ENCODE assay signal across 29 mouse cellular contexts in genomic region chr1:39388163-39388562, GRCm38 (mm10). TPM values are rescaled to one million over a fixed set of nuclear protein-coding genes. Genes with fewer than 3 reads are reported as not detected.
DNase-seq lines count a peak whose midpoint lies in the region; ATAC-seq and TF ChIP-seq lines count a peak whose summit lies in the region.
"Had no signal": no experiment of that assay in that cellular context is flagged by ENCODE, and none has a peak within 500 bp of the region (broad histone marks: within the 10 kb centered on the region; RNA-seq: fewer than 3 reads in every experiment).

No protein-coding gene starts in this region.

- WGBS in forebrain, embryonic 15.5 days: 81% methylated on average over 2 of the region's 2 CpGs
- 97% methylated on average over 2 of the region's 2 CpGs for WGBS in forebrain, embryonic 13.5 days
- 89% methylated on average over 2 of the region's 2 CpGs for WGBS in stomach, embryonic 14.5 days
- 79% methylated on average over 2 of the region's 2 CpGs for WGBS in stomach, postnatal 0 days
- 48% methylated on average over 2 of the region's 2 CpGs for WGBS in liver, embryonic 15.5 days (ENCODE audit: insufficient replicate concordance)
- 83% methylated on average over 2 of the region's 2 CpGs for WGBS in stomach, embryonic 15.5 days

- TF ChIP-seq CTCF in stomach, postnatal 0 days (IDR thresholded peaks at IDR 0.05; ENCODE audit: low read depth): no peak

- DNase-seq in stomach, postnatal 0 days (ENCODE audit: low spot score): no peak
- no peak for DNase-seq in retina, embryonic 14.5 days (ENCODE audit: low spot score)
- no peak for DNase-seq in spleen, postnatal 14 days (ENCODE audit: low spot score in 2 of 2)
- DNase-seq: adrenal gland, postnatal 14 days; cerebellum, adult 11-12 months; cerebellum, adult 9-11 months; embryo, embryonic 11 days; kidney, postnatal 14 days; lung, adult 2 months; lung, postnatal 10 days; right cerebral cortex, postnatal 14 days; thymus, adult 2 months; thymus, postnatal 36 days had no signal

- ATAC-seq in forebrain, embryonic 15.5 days (replicated peaks): no peak
- no peak for ATAC-seq in forebrain, embryonic 13.5 days
- ATAC-seq in stomach, embryonic 14.5 days (ENCODE audit: insufficient number of reproducible peaks, insufficient read depth, low FRiP score, low read depth): peak; percentile 59; the same call in 1 of the 2 replicates
- no peak for ATAC-seq in stomach, postnatal 0 days (ENCODE audit: low FRiP score, low TSS enrichment)
- peak; percentile 78 for ATAC-seq in liver, embryonic 15.5 days (ENCODE audit: insufficient read depth)
- ATAC-seq in stomach, embryonic 15.5 days (ENCODE audit: insufficient read depth, low FRiP score, low read depth): 0 out of 2 replicates have a peak, but pooled peaks have one; percentile 43
- ATAC-seq: intestine, embryonic 16.5 days had no signal

- no peaks in the 10 kb centered on the region for H3K36me3 ChIP-seq in forebrain, embryonic 15.5 days
- H3K36me3 ChIP-seq in forebrain, embryonic 13.5 days (ENCODE audit: poor library complexity, severe bottlenecking): peaks cover 3% of the 10 kb centered on the region; the same call in 1 of the 2 replicates
- no peaks in the 10 kb centered on the region for H3K36me3 ChIP-seq in stomach, embryonic 14.5 days (ENCODE audit: control insufficient read depth, insufficient read depth, low read length)
- no peaks in the 10 kb centered on the region for H3K36me3 ChIP-seq in stomach, postnatal 0 days (ENCODE audit: control insufficient read depth, insufficient read depth, low read length)
- H3K36me3 ChIP-seq in liver, embryonic 15.5 days (replicated peaks): peaks cover 53% of the 10 kb centered on the region
- no peaks in the 10 kb centered on the region; the same call in 1 of the 2 replicates for H3K36me3 ChIP-seq in stomach, embryonic 15.5 days
- H3K36me3 ChIP-seq: hindbrain, embryonic 10.5 days; limb, embryonic 12.5 days; neural tube, embryonic 12.5 days had no signal

- H3K4me3 ChIP-seq in forebrain, embryonic 15.5 days: no peak overlapping the region
- no peak overlapping the region for H3K4me3 ChIP-seq in forebrain, embryonic 13.5 days
- H3K4me3 ChIP-seq in stomach, embryonic 14.5 days (ENCODE audit: low read depth, low read length): no peak overlapping the region
- H3K4me3 ChIP-seq in stomach, postnatal 0 days (ENCODE audit: low read depth, low read length): no peak overlapping the region
- no peak overlapping the region for H3K4me3 ChIP-seq in liver, embryonic 15.5 days (replicated peaks)
- no peak overlapping the region for H3K4me3 ChIP-seq in stomach, embryonic 15.5 days (replicated peaks)
- H3K4me3 ChIP-seq: embryonic facial prominence, embryonic 12.5 days; hindbrain, embryonic 10.5 days; limb, embryonic 12.5 days; midbrain, embryonic 10.5 days; myocyte; neural tube, embryonic 12.5 days had no signal

- H3K9me3 ChIP-seq in forebrain, embryonic 15.5 days: no peaks in the 10 kb centered on the region
- H3K9me3 ChIP-seq in forebrain, embryonic 13.5 days (replicated peaks): no peaks in the 10 kb centered on the region
- no peaks in the 10 kb centered on the region for H3K9me3 ChIP-seq in stomach, embryonic 14.5 days (ENCODE audit: control insufficient read depth, low read depth, low read length)
- H3K9me3 ChIP-seq in stomach, postnatal 0 days (ENCODE audit: control insufficient read depth, low read length): no peaks in the 10 kb centered on the region
- H3K9me3 ChIP-seq in liver, embryonic 15.5 days (replicated peaks): no peaks in the 10 kb centered on the region
- H3K9me3 ChIP-seq in stomach, embryonic 15.5 days: no peaks in the 10 kb centered on the region
- H3K9me3 ChIP-seq: embryonic facial prominence, embryonic 12.5 days; G1E; hindbrain, embryonic 10.5 days; limb, embryonic 12.5 days; midbrain, embryonic 10.5 days; neural tube, embryonic 12.5 days had no signal

- peak overlapping the region; percentile 69 for H3K27ac ChIP-seq in forebrain, embryonic 15.5 days (replicated peaks)
- no peak overlapping the region for H3K27ac ChIP-seq in forebrain, embryonic 13.5 days
- H3K27ac ChIP-seq in stomach, embryonic 14.5 days (ENCODE audit: low read length): no peak overlapping the region
- H3K27ac ChIP-seq in stomach, postnatal 0 days (replicated peaks): no peak overlapping the region
- H3K27ac ChIP-seq in liver, embryonic 15.5 days (replicated peaks): peak overlapping the region; percentile 70; the same call in 1 of the 2 replicates
- H3K27ac ChIP-seq in stomach, embryonic 15.5 days: no peak overlapping the region
- H3K27ac ChIP-seq: embryonic facial prominence, embryonic 12.5 days; hindbrain, embryonic 10.5 days; hindbrain, postnatal 0 days; limb, embryonic 12.5 days; macrophage; midbrain, embryonic 10.5 days; neural tube, embryonic 12.5 days had no signal

- H3K4me2 ChIP-seq in forebrain, embryonic 15.5 days (replicated peaks): no peak overlapping the region
- no peak overlapping the region for H3K4me2 ChIP-seq in forebrain, embryonic 13.5 days
- H3K4me2 ChIP-seq in stomach, embryonic 14.5 days (replicated peaks; ENCODE audit: low read depth, low read length): no peak overlapping the region
- H3K4me2 ChIP-seq in stomach, postnatal 0 days (replicated peaks; ENCODE audit: low read depth): no peak overlapping the region
- no peak overlapping the region for H3K4me2 ChIP-seq in liver, embryonic 15.5 days
- no peak overlapping the region for H3K4me2 ChIP-seq in stomach, embryonic 15.5 days
- H3K4me2 ChIP-seq: embryonic facial prominence, embryonic 12.5 days; limb, embryonic 12.5 days; neural tube, embryonic 12.5 days had no signal

- no peaks in the 10 kb centered on the region for H3K27me3 ChIP-seq in forebrain, embryonic 15.5 days
- no peaks in the 10 kb centered on the region for H3K27me3 ChIP-seq in forebrain, embryonic 13.5 days
- H3K27me3 ChIP-seq in stomach, embryonic 14.5 days (ENCODE audit: control insufficient read depth, insufficient read depth, low read length): no peaks in the 10 kb centered on the region
- H3K27me3 ChIP-seq in stomach, postnatal 0 days (ENCODE audit: control insufficient read depth, insufficient read depth, low read length): no peaks in the 10 kb centered on the region
- no peaks in the 10 kb centered on the region for H3K27me3 ChIP-seq in liver, embryonic 15.5 days
- no peaks in the 10 kb centered on the region for H3K27me3 ChIP-seq in stomach, embryonic 15.5 days (replicated peaks)
- H3K27me3 ChIP-seq: neural tube, embryonic 12.5 days had no signal

- no peaks in the 10 kb centered on the region for H3K4me1 ChIP-seq in forebrain, embryonic 15.5 days
- 0 out of 2 replicates have a peak, but pooled peaks cover 2% of the 10 kb centered on the region for H3K4me1 ChIP-seq in forebrain, embryonic 13.5 days
- no peaks in the 10 kb centered on the region for H3K4me1 ChIP-seq in stomach, embryonic 14.5 days (ENCODE audit: control insufficient read depth, insufficient read depth, low read length)
- no peaks in the 10 kb centered on the region for H3K4me1 ChIP-seq in stomach, postnatal 0 days (replicated peaks; ENCODE audit: control insufficient read depth, insufficient read depth)
- H3K4me1 ChIP-seq in liver, embryonic 15.5 days (replicated peaks): peaks cover 44% of the 10 kb centered on the region
- H3K4me1 ChIP-seq in stomach, embryonic 15.5 days: no peaks in the 10 kb centered on the region
- H3K4me1 ChIP-seq: embryonic facial prominence, embryonic 12.5 days; limb, embryonic 12.5 days; neural tube, embryonic 12.5 days had no signal

- TF ChIP-seq EP300 in stomach, postnatal 0 days (optimal IDR thresholded peaks at IDR 0.05): no peak

- H3K9ac ChIP-seq in forebrain, embryonic 15.5 days (replicated peaks): no peak overlapping the region
- no peak overlapping the region for H3K9ac ChIP-seq in forebrain, embryonic 13.5 days
- no peak overlapping the region for H3K9ac ChIP-seq in stomach, embryonic 14.5 days (replicated peaks; ENCODE audit: low read depth, low read length)
- H3K9ac ChIP-seq in stomach, postnatal 0 days (ENCODE audit: low read length): no peak overlapping the region
- no peak overlapping the region for H3K9ac ChIP-seq in liver, embryonic 15.5 days
- H3K9ac ChIP-seq in stomach, embryonic 15.5 days: no peak overlapping the region
- H3K9ac ChIP-seq: embryonic facial prominence, embryonic 12.5 days; forebrain, postnatal 0 days; limb, embryonic 12.5 days; neural tube, embryonic 12.5 days had no signal

RNA-seq across cellular contexts. Expression of gene Rpl31, which starts 20.5 kb away (rescaled TPM):
- polyA plus RNA-seq in forebrain, embryonic 15.5 days (2015; fragmentation: Nextera tagmentation; extraction: Ambion mirVana): 324 and 361 TPM in 2 replicates
- 419 and 458 TPM in 2 replicates for polyA plus RNA-seq in forebrain, embryonic 13.5 days (2015; fragmentation: Nextera tagmentation; extraction: Ambion mirVana)
- polyA plus RNA-seq in stomach, embryonic 14.5 days (2014; fragmentation: Nextera tagmentation; extraction: Ambion mirVana): 796 and 805 TPM in 2 replicates
- 479 and 554 TPM in 2 replicates for polyA plus RNA-seq in stomach, postnatal 0 days (2015; fragmentation: Nextera tagmentation; extraction: Ambion mirVana)
- polyA plus RNA-seq in liver, embryonic 15.5 days (2015; fragmentation: Nextera tagmentation; extraction: Ambion mirVana): 238 and 288 TPM in 2 replicates
- polyA plus RNA-seq in stomach, embryonic 15.5 days (2015; fragmentation: Nextera tagmentation; extraction: Ambion mirVana): 421 and 487 TPM in 2 replicates

Comparison
In these comparisons a context has a peak if more than half of its experiments do, and no peak if none do; other contexts are left out.
1. ATAC-seq: peak in stomach, embryonic 14.5 days (single experiment), liver, embryonic 15.5 days (single experiment) and stomach, embryonic 15.5 days (single experiment); none in forebrain, embryonic 15.5 days (single experiment), forebrain, embryonic 13.5 days (single experiment) and stomach, postnatal 0 days (single experiment).
2. H3K27ac ChIP-seq: peak in forebrain, embryonic 15.5 days (single experiment) and liver, embryonic 15.5 days (single experiment); none in forebrain, embryonic 13.5 days (single experiment), stomach, embryonic 14.5 days (single experiment), stomach, postnatal 0 days (single experiment) and stomach, embryonic 15.5 days (single experiment).